Mouse (Mus musculus): ENCODE results near the gene Pawr. TPM values are rescaled to one million over a fixed set of nuclear protein-coding genes. Genes with fewer than 3 reads are reported as not detected.
"Not testable (repeated sequence)": the region's sequence is repeated elsewhere in the genome, so short reads cannot be mapped to it uniquely, and the experiment has no call there.

Pawr gene
- polyA plus RNA-seq, 1 experiment from 2014 or later: 4.0 TPM

- no peak for DNase-seq (ENCODE audit: low spot score)
Observed at GRCm38 (mm10) chr10:108313845-108314244, 18.1 kb upstream of the Pawr start.

- DNase-seq (ENCODE audit: low spot score): no peak
Observed at GRCm38 (mm10) chr10:108314396-108314795, 17.5 kb upstream of the Pawr start.

GRCm38 (mm10) chr10:108315236-108315635, 16.7 kb upstream of the Pawr start:
- DNase-seq (ENCODE audit: low spot score): no peak

- no peak for DNase-seq (ENCODE audit: low spot score)
Observed at GRCm38 (mm10) chr10:108328356-108328755, 3.6 kb upstream of the Pawr start.

GRCm38 (mm10) chr10:108328983-108329382, 2.9 kb upstream of the Pawr start:
- no peak for DNase-seq (ENCODE audit: low spot score)

- DNase-seq (ENCODE audit: low spot score): no peak
Observed at GRCm38 (mm10) chr10:108329771-108330170, 2.1 kb upstream of the Pawr start.

GRCm38 (mm10) chr10:108330964-108331363, 957 bp upstream of the Pawr start:
- no peak for DNase-seq (ENCODE audit: low spot score)

- DNase-seq (ENCODE audit: low spot score): peak; percentile 5
Observed at GRCm38 (mm10) chr10:108332571-108333541, 935 bp downstream of the Pawr start.

- DNase-seq (ENCODE audit: low spot score): no peak
Observed at GRCm38 (mm10) chr10:108333642-108334041, 1.7 kb downstream of the Pawr start.

GRCm38 (mm10) chr10:108334096-108334495, 2.2 kb downstream of the Pawr start:
- DNase-seq (ENCODE audit: low spot score): no peak

GRCm38 (mm10) chr10:108335736-108336292, 3.9 kb downstream of the Pawr start:
- no peak for DNase-seq (ENCODE audit: low spot score)

GRCm38 (mm10) chr10:108336581-108336980, 4.7 kb downstream of the Pawr start:
- no peak for DNase-seq (ENCODE audit: low spot score)

GRCm38 (mm10) chr10:108338055-108338961, 6.4 kb downstream of the Pawr start:
- DNase-seq (ENCODE audit: low spot score): no peak

GRCm38 (mm10) chr10:108339118-108339517, 7.2 kb downstream of the Pawr start:
- DNase-seq (ENCODE audit: low spot score): no peak

- DNase-seq (ENCODE audit: low spot score): no peak
Observed at GRCm38 (mm10) chr10:108339872-108340271, 8.0 kb downstream of the Pawr start.

GRCm38 (mm10) chr10:108343734-108344133, 11.8 kb downstream of the Pawr start:
- no peak for DNase-seq (ENCODE audit: low spot score)

GRCm38 (mm10) chr10:108345123-108345522, 13.2 kb downstream of the Pawr start:
- DNase-seq (ENCODE audit: low spot score): no peak

GRCm38 (mm10) chr10:108346301-108346700, 14.4 kb downstream of the Pawr start:
- not testable (repeated sequence) for DNase-seq (ENCODE audit: low spot score)

GRCm38 (mm10) chr10:108350125-108351070, 18.5 kb downstream of the Pawr start:
- DNase-seq (ENCODE audit: low spot score): no peak

- DNase-seq (ENCODE audit: low spot score): no peak
Observed at GRCm38 (mm10) chr10:108352944-108353343, 21.0 kb downstream of the Pawr start.
